Mouse (Mus musculus) liver, embryonic 11.5 days (tissue): ENCODE data around the gene Nova1. TPM values are rescaled to one million over a fixed set of nuclear protein-coding genes. Genes with fewer than 3 reads are reported as not detected.

Source experiments
- ATAC-seq: fragments of 200-750 bp; cut with Nextera tagmentation; replicated peaks from 2 replicates; pipeline ENCODE4 v1.8.0; 2017; ENCODE audit warnings: moderate number of reproducible peaks, mild to moderate bottlenecking, moderate TSS enrichment, moderate library complexity; ENCODE audit not compliant: low FRiP score
- DNase-seq: peaks from one replicate; pipeline ENCODE4 v3.0.0-alpha.2; 2017; ENCODE audit warnings: low spot score
- H3K27ac ChIP-seq: fragments of 300-500 bp; sonication (generic); 2 replicates; pipeline ENCODE4 v1.5.1; 2014; ENCODE audit warnings: mild to moderate bottlenecking, low read depth, low read length, control low read depth
- H3K27me3 ChIP-seq: fragments of 300-500 bp; sonication (generic); replicated peaks from 2 replicates; pipeline ENCODE4 v1.6.1; 2014; ENCODE audit warnings: low read length, mixed read lengths; ENCODE audit not compliant: control insufficient read depth, insufficient read depth
- H3K36me3 ChIP-seq: fragments of 300-500 bp; sonication (generic); 2 replicates; pipeline ENCODE4 v1.6.1; 2014; ENCODE audit warnings: mild to moderate bottlenecking, low read length, moderate library complexity, mixed read lengths; ENCODE audit not compliant: control insufficient read depth, insufficient read depth
- H3K4me1 ChIP-seq: fragments of 300-500 bp; sonication (generic); replicated peaks from 2 replicates; pipeline ENCODE4 v1.6.1; 2014; ENCODE audit warnings: low read length, mixed read lengths; ENCODE audit not compliant: control insufficient read depth, insufficient read depth
- H3K4me2 ChIP-seq: fragments of 300-500 bp; sonication (generic); 2 replicates; pipeline ENCODE4 v1.6.1; 2014; ENCODE audit warnings: mild to moderate bottlenecking, control low read depth, moderate library complexity
- H3K4me3 ChIP-seq: fragments of 300-500 bp; sonication (generic); 2 replicates; pipeline ENCODE4 v1.5.1; 2014; ENCODE audit warnings: low read depth, low read length, control low read depth
- H3K9ac ChIP-seq: fragments of 300-500 bp; sonication (generic); 2 replicates; pipeline ENCODE4 v1.6.1; 2014; ENCODE audit warnings: low read depth, low read length, control low read depth
- H3K9me3 ChIP-seq: fragments of 300-500 bp; sonication (generic); 2 replicates; pipeline ENCODE4 v1.6.1; 2016; ENCODE audit warnings: low read length, inconsistent platforms, mixed read lengths; ENCODE audit not compliant: control insufficient read depth
- whole genome bisulfite sequencing: fragments of 180-500 bp; shearing (Covaris S2); extraction: QIAGEN DNeasy Blood & Tissue Kit; methylation state at CpG from one replicate; pipeline ENCODE4 v1.1.7; 2014; 5-methylcytosine and 5-hydroxymethylcytosine counted together
- polyA plus RNA-seq: library from polyadenylated mRNA; unstranded; fragments of >200 nt; fragmentation: Nextera tagmentation; extraction: Ambion mirVana; gene quantifications from 2 replicates; pipeline ENCODE4 v1.2.1, GENCODE M21; 2014

The Nova1 gene
- polyA plus RNA-seq, 1 experiment from 2014 or later, result 1.6 TPM

- Histone ChIP-seq H3K4me1 (no peaks in the 10 kb centered on the region), H3K36me3 (no peaks in the 10 kb centered on the region), H3K4me2 (no peak overlapping the region), H3K27me3 (no peaks in the 10 kb centered on the region), H3K27ac (no peak overlapping the region), H3K4me3 (no peak overlapping the region), H3K9me3 (no peaks in the 10 kb centered on the region), H3K9ac (no peak overlapping the region)
- DNase-seq (no peak), ATAC-seq (no peak)
- WGBS, result 73% methylated on average over 8 of the region's 8 CpGs
These were observed 36.1 kb downstream of the Nova1 start for GRCm38 (mm10) chr12:46782301-46783280.

- Histone ChIP-seq H3K4me1 (no peaks in the 10 kb centered on the region), H3K27me3 (no peaks in the 10 kb centered on the region), H3K4me3 (no peak overlapping the region), H3K9me3 (no peaks in the 10 kb centered on the region), H3K27ac (no peak overlapping the region), H3K36me3 (no peaks in the 10 kb centered on the region), H3K9ac (no peak overlapping the region), H3K4me2 (no peak overlapping the region)
- no peak for DNase-seq
- no peak for ATAC-seq
These were observed 37.2 kb downstream of the Nova1 start for GRCm38 (mm10) chr12:46781481-46781880.

- H3K9me3 ChIP-seq, result no peaks in the 10 kb centered on the region
- no peak for DNase-seq
- 70% methylated on average over 2 of the region's 2 CpGs for WGBS
- no peak overlapping the region for H3K27ac ChIP-seq
- H3K4me3 ChIP-seq, result no peak overlapping the region
- no peaks in the 10 kb centered on the region for H3K36me3 ChIP-seq
- H3K4me2 ChIP-seq, result no peak overlapping the region
- ATAC-seq, result no peak
- H3K4me1 ChIP-seq, result no peaks in the 10 kb centered on the region
- no peaks in the 10 kb centered on the region for H3K27me3 ChIP-seq
- H3K9ac ChIP-seq, result no peak overlapping the region
These were observed 37.7 kb downstream of the Nova1 start for GRCm38 (mm10) chr12:46780983-46781382.

- Histone ChIP-seq H3K4me1 (no peaks in the 10 kb centered on the region), H3K27me3 (no peaks in the 10 kb centered on the region), H3K36me3 (no peaks in the 10 kb centered on the region), H3K4me2 (no peak overlapping the region), H3K27ac (no peak overlapping the region), H3K4me3 (no peak overlapping the region), H3K9me3 (no peaks in the 10 kb centered on the region), H3K9ac (no peak overlapping the region)
- 54% methylated on average over 7 of the region's 7 CpGs for WGBS
- DNase-seq (no peak), ATAC-seq (no peak)
These were observed 59.3 kb downstream of the Nova1 start for GRCm38 (mm10) chr12:46759450-46759849.

GRCm38 (mm10) chr12:46754325-46754848, 64.3 kb downstream of the Nova1 start:
- H3K4me1 ChIP-seq, result no peaks in the 10 kb centered on the region
- peak; percentile 56 for ATAC-seq
- no peaks in the 10 kb centered on the region for H3K36me3 ChIP-seq
- H3K9ac ChIP-seq, result no peak overlapping the region
- no peak overlapping the region for H3K27ac ChIP-seq
- H3K4me3 ChIP-seq, result no peak overlapping the region
- no peaks in the 10 kb centered on the region for H3K27me3 ChIP-seq
- DNase-seq, result no peak
- no peak overlapping the region for H3K4me2 ChIP-seq
- 53% methylated on average over 4 of the region's 4 CpGs for WGBS
- no peaks in the 10 kb centered on the region for H3K9me3 ChIP-seq

GRCm38 (mm10) chr12:46753096-46753495, 65.6 kb downstream of the Nova1 start:
- Histone ChIP-seq H3K27ac (no peak overlapping the region), H3K9ac (no peak overlapping the region), H3K27me3 (no peaks in the 10 kb centered on the region), H3K4me1 (no peaks in the 10 kb centered on the region), H3K9me3 (no peaks in the 10 kb centered on the region), H3K36me3 (no peaks in the 10 kb centered on the region), H3K4me3 (no peak overlapping the region), H3K4me2 (no peak overlapping the region)
- no peak for ATAC-seq
- 72% methylated on average over 3 of the region's 3 CpGs for WGBS
- no peak for DNase-seq

GRCm38 (mm10) chr12:46733261-46733660, 85.5 kb downstream of the Nova1 start:
- no peak overlapping the region for H3K27ac ChIP-seq
- no peaks in the 10 kb centered on the region for H3K9me3 ChIP-seq
- no peak overlapping the region for H3K4me3 ChIP-seq
- no peak for DNase-seq
- no peak overlapping the region for H3K9ac ChIP-seq
- H3K4me1 ChIP-seq, result no peaks in the 10 kb centered on the region
- no peaks in the 10 kb centered on the region for H3K27me3 ChIP-seq
- H3K36me3 ChIP-seq, result no peaks in the 10 kb centered on the region
- H3K4me2 ChIP-seq, result no peak overlapping the region
- peak; percentile 69 for ATAC-seq

GRCm38 (mm10) chr12:46731943-46732342, 86.8 kb downstream of the Nova1 start:
- Histone ChIP-seq H3K4me1 (no peaks in the 10 kb centered on the region), H3K27me3 (no peaks in the 10 kb centered on the region), H3K36me3 (no peaks in the 10 kb centered on the region), H3K27ac (no peak overlapping the region), H3K4me2 (no peak overlapping the region), H3K4me3 (no peak overlapping the region), H3K9ac (no peak overlapping the region), H3K9me3 (no peaks in the 10 kb centered on the region)
- DNase-seq, result no peak
- 41% methylated on average over 1 of the region's 1 CpGs for WGBS
- ATAC-seq, result peak; percentile 73

- H3K27me3 ChIP-seq, result no peaks in the 10 kb centered on the region
- DNase-seq (no peak), ATAC-seq (no peak)
- H3K4me2 ChIP-seq, result no peak overlapping the region
- WGBS, result 75% methylated on average over 8 of the region's 8 CpGs
- H3K27ac ChIP-seq, result no peak overlapping the region
- H3K36me3 ChIP-seq, result no peaks in the 10 kb centered on the region
- H3K9ac ChIP-seq, result no peak overlapping the region
- H3K9me3 ChIP-seq, result no peaks in the 10 kb centered on the region
- no peak overlapping the region for H3K4me3 ChIP-seq
- H3K4me1 ChIP-seq, result no peaks in the 10 kb centered on the region
These were observed 96.8 kb downstream of the Nova1 start for GRCm38 (mm10) chr12:46721914-46722313.
